12 mouse cellular contexts compared by ENCODE assay signal in genomic region chr15:3504700-3505099, GRCm38 (mm10).
"Had no signal": no experiment of that assay in that cellular context is flagged by ENCODE, and none has a peak within 500 bp of the region (broad histone marks: within the 10 kb centered on the region; RNA-seq: fewer than 3 reads in every experiment).

No protein-coding gene starts in this region.

- H3K9me3 ChIP-seq: limb, embryonic 15.5 days; liver, embryonic 12.5 days; midbrain, embryonic 10.5 days; neural tube, embryonic 15.5 days had no signal

- H3K27ac ChIP-seq: left cerebral cortex, adult 2 months; limb, embryonic 15.5 days; liver, embryonic 12.5 days; midbrain, embryonic 10.5 days; neural tube, embryonic 15.5 days had no signal

- H3K9ac ChIP-seq: limb, embryonic 15.5 days; liver, embryonic 12.5 days; neural tube, embryonic 15.5 days had no signal

- H3K4me1 ChIP-seq: liver, embryonic 12.5 days; midbrain, embryonic 10.5 days had no signal

- DNase-seq: kidney, adult 8-10 months; kidney, postnatal 25 days; midbrain, embryonic 14.5 days; right cerebral cortex, adult 18-20 months; thymus, adult 18-20 months; thymus, postnatal 25 days had no signal

- H3K4me2 ChIP-seq: limb, embryonic 15.5 days; liver, embryonic 12.5 days; neural tube, embryonic 15.5 days had no signal

- H3K36me3 ChIP-seq: liver, embryonic 12.5 days; midbrain, embryonic 10.5 days; neural tube, embryonic 15.5 days had no signal

- H3K4me3 ChIP-seq: left cerebral cortex, adult 2 months; limb, embryonic 15.5 days; liver, embryonic 12.5 days; midbrain, embryonic 10.5 days; myocyte; neural tube, embryonic 15.5 days had no signal

- H3K27me3 ChIP-seq: limb, embryonic 15.5 days; liver, embryonic 12.5 days; neural tube, embryonic 15.5 days had no signal

- ATAC-seq: liver, embryonic 12.5 days had no signal
